Comparison of ENCODE assay signal across 7 mouse cellular contexts in genomic region chr9:20990861-20991260, GRCm38 (mm10). TPM values are rescaled to one million over a fixed set of nuclear protein-coding genes. Genes with fewer than 3 reads are reported as not detected.
DNase-seq lines count a peak whose midpoint lies in the region; ATAC-seq lines count a peak whose summit lies in the region.

No protein-coding gene starts in this region.

- no peaks in the 10 kb centered on the region for H3K4me1 ChIP-seq in hindbrain, embryonic 16.5 days (ENCODE audit: control insufficient read depth, insufficient read depth, low read depth, low read length)
- H3K4me1 ChIP-seq in liver, embryonic 11.5 days (replicated peaks; ENCODE audit: control insufficient read depth, insufficient read depth, low read length): no peaks in the 10 kb centered on the region; the same call in none of the 2 replicates

- no peak for ATAC-seq in hindbrain, embryonic 16.5 days
- no peak for ATAC-seq in liver, embryonic 11.5 days (replicated peaks; ENCODE audit: low FRiP score)

- no peaks in the 10 kb centered on the region for H3K9me3 ChIP-seq in hindbrain, embryonic 16.5 days (ENCODE audit: control insufficient read depth, low read length)
- H3K9me3 ChIP-seq in liver, embryonic 11.5 days (ENCODE audit: control insufficient read depth, low read length): no peaks in the 10 kb centered on the region; the same call in 1 of the 2 replicates

- peak overlapping the region; percentile 21; the same call in 1 of the 2 replicates for H3K9ac ChIP-seq in hindbrain, embryonic 16.5 days (ENCODE audit: low read depth, low read length)
- H3K9ac ChIP-seq in liver, embryonic 11.5 days (ENCODE audit: low read depth, low read length): no peak overlapping the region

- no peak overlapping the region for H3K27ac ChIP-seq in hindbrain, embryonic 16.5 days (ENCODE audit: low read depth, low read length)
- no peak overlapping the region for H3K27ac ChIP-seq in liver, embryonic 11.5 days (ENCODE audit: low read depth, low read length)

- H3K4me3 ChIP-seq in hindbrain, embryonic 16.5 days (ENCODE audit: low read length): 0 out of 2 replicates have a peak overlapping the region, but pooled peaks have one; percentile 2
- 0 out of 2 replicates have a peak overlapping the region, but pooled peaks have one; percentile 0 for H3K4me3 ChIP-seq in liver, embryonic 11.5 days (ENCODE audit: low read depth, low read length)

- peak; percentile 3 for DNase-seq in A20 (ENCODE audit: low read depth, low spot score)
- DNase-seq in NIH3T3 (ENCODE audit: low read depth): peak; percentile 38
- no peak for DNase-seq in liver, embryonic 11.5 days (ENCODE audit: low spot score)
- DNase-seq in retina, postnatal 1 day: peak; percentile 41
- no peak for DNase-seq in thymus, postnatal 25 days
- DNase-seq in ovary, adult 18-20 months (ENCODE audit: low spot score): no peak

- no peaks in the 10 kb centered on the region for H3K36me3 ChIP-seq in hindbrain, embryonic 16.5 days (ENCODE audit: control insufficient read depth, insufficient read depth, low read length)
- no peaks in the 10 kb centered on the region for H3K36me3 ChIP-seq in liver, embryonic 11.5 days (ENCODE audit: control insufficient read depth, insufficient read depth, low read length)

- H3K4me2 ChIP-seq in hindbrain, embryonic 16.5 days (ENCODE audit: low read length): peak overlapping the region; percentile 25
- H3K4me2 ChIP-seq in liver, embryonic 11.5 days: peak overlapping the region; percentile 42; the same call in 1 of the 2 replicates

- WGBS in hindbrain, embryonic 16.5 days: 6% methylated on average over 10 of the region's 10 CpGs
- WGBS in liver, embryonic 11.5 days: 15% methylated on average over 10 of the region's 10 CpGs

- H3K27me3 ChIP-seq in hindbrain, embryonic 16.5 days (replicated peaks; ENCODE audit: control insufficient read depth, insufficient read depth, low read length): no peaks in the 10 kb centered on the region; the same call in 1 of the 2 replicates
- H3K27me3 ChIP-seq in liver, embryonic 11.5 days (replicated peaks; ENCODE audit: control insufficient read depth, insufficient read depth, low read length): no peaks in the 10 kb centered on the region

RNA-seq across cellular contexts. Expression of gene Mrpl4, which starts 11.7 kb away (rescaled TPM):
- 112 and 114 TPM in 2 replicates for polyA plus RNA-seq in hindbrain, embryonic 16.5 days (2015; fragmentation: Nextera tagmentation; extraction: Ambion mirVana)
- polyA plus RNA-seq in liver, embryonic 11.5 days (2014; fragmentation: Nextera tagmentation; extraction: Ambion mirVana): 138 and 145 TPM in 2 replicates

RNA-seq across cellular contexts. Expression of gene S1pr2, which starts 14.3 kb away (rescaled TPM):
- 9.5 and 10.3 TPM in 2 replicates for polyA plus RNA-seq in hindbrain, embryonic 16.5 days (2015; fragmentation: Nextera tagmentation; extraction: Ambion mirVana)
- 15.2 and 16.8 TPM in 2 replicates for polyA plus RNA-seq in liver, embryonic 11.5 days (2014; fragmentation: Nextera tagmentation; extraction: Ambion mirVana)

RNA-seq across cellular contexts. Expression of gene Icam1, which starts 24.9 kb away (rescaled TPM):
- 3.4 and 5.3 TPM in 2 replicates for polyA plus RNA-seq in hindbrain, embryonic 16.5 days (2015; fragmentation: Nextera tagmentation; extraction: Ambion mirVana)
- polyA plus RNA-seq in liver, embryonic 11.5 days (2014; fragmentation: Nextera tagmentation; extraction: Ambion mirVana): 12.2 and 13.0 TPM in 2 replicates

RNA-seq across cellular contexts. Expression of gene Dnmt1, which starts 31.2 kb away (rescaled TPM):
- polyA plus RNA-seq in hindbrain, embryonic 16.5 days (2015; fragmentation: Nextera tagmentation; extraction: Ambion mirVana): 49.5 and 64.2 TPM in 2 replicates
- 85.1 and 87.5 TPM in 2 replicates for polyA plus RNA-seq in liver, embryonic 11.5 days (2014; fragmentation: Nextera tagmentation; extraction: Ambion mirVana)

RNA-seq across cellular contexts. Expression of gene Icam4, which starts 38.3 kb away (rescaled TPM):
- 0.27 and 0.29 TPM in 2 replicates for polyA plus RNA-seq in hindbrain, embryonic 16.5 days (2015; fragmentation: Nextera tagmentation; extraction: Ambion mirVana)
- 146 and 147 TPM in 2 replicates for polyA plus RNA-seq in liver, embryonic 11.5 days (2014; fragmentation: Nextera tagmentation; extraction: Ambion mirVana)

Comparison
In these comparisons a context has a peak if more than half of its experiments do, and no peak if none do; other contexts are left out.
1. DNase-seq: peak in A20 (single experiment), NIH3T3 (single experiment) and retina, postnatal 1 day (single experiment); none in liver, embryonic 11.5 days (single experiment), thymus, postnatal 25 days (single experiment) and ovary, adult 18-20 months (single experiment).